Mouse (Mus musculus): ENCODE data around the gene Dysf. TPM values are rescaled to one million over a fixed set of nuclear protein-coding genes. Genes with fewer than 3 reads are reported as not detected.
A peak's percentile ranks its signal among the peaks of the same experiment; 100 is the strongest.

Dysf gene
- total RNA-seq, 1 experiment from 2014 or later = not detected

DNA sequence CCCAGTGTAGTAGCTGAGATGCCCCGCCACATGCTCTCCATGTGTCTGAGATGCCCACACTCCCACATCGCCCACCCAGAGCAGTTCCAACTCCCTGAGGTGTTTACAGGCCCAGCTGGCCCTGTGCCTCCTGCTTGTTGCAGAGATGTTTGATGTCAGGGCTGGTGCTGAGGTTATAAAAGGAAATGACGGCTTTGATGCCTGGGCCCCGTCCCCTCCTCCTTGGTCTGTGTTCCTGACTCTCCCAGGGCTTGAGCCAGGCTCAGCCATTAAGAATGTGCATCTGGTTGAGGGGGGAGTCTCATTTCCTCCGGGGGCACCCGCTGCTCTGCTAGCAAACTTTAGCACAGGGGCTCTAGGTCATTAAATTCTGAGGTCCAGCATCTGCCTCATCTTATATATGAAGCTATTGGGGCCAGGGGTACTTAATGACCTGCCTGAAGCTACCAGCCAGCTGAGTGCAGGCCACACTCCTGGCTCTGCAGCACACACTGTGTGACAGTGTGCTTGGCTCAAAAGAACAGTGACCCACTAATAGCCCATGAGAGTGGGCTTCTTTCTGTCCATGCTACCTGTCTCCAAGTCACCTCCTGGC is 183.4 kb downstream of the Dysf start:
- ATAC-seq (replicated peaks in 1 of 2; ENCODE audit: insufficient read depth in 1 of 2, low FRiP score in 2 of 2, low TSS enrichment in 1 of 2, low read depth in 1 of 2, poor library complexity in 2 of 2, severe bottlenecking in 2 of 2) = peak; percentile 8 to 29; a peak in 2 of 4 replicates

GRCm38 (mm10) chr6:84196511-84196910 is 188.1 kb downstream of the Dysf start:
- peak; percentile 54 to 58; a peak in 3 of 4 replicates for ATAC-seq (replicated peaks in 1 of 2; ENCODE audit: insufficient read depth in 1 of 2, low FRiP score in 2 of 2, low TSS enrichment in 1 of 2, low read depth in 1 of 2, poor library complexity in 2 of 2, severe bottlenecking in 2 of 2)

DNA sequence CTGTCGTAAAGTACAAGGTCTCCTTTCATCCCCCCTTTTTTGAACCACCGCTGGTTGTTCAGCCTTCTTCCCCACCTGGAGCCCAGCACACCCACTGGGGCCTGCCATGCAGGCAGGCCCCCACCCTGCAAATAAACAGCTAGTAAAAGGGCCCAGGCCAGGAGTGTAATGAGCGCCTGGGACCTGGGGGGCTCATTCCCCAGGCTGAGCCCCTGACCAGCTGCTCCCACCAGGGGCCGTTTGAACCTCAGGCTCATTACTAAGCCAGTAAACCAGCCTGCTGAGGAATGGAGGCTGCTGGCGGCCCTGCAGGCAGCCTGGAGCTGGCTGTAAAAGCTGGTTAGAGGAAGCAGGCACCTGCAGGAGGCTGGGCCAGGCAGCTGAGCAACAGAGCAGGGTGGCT is 189.4 kb downstream of the Dysf start:
- ATAC-seq (replicated peaks in 1 of 2; ENCODE audit: insufficient read depth in 1 of 2, low FRiP score in 2 of 2, low TSS enrichment in 1 of 2, low read depth in 1 of 2, poor library complexity in 2 of 2, severe bottlenecking in 2 of 2) = no peak

DNA sequence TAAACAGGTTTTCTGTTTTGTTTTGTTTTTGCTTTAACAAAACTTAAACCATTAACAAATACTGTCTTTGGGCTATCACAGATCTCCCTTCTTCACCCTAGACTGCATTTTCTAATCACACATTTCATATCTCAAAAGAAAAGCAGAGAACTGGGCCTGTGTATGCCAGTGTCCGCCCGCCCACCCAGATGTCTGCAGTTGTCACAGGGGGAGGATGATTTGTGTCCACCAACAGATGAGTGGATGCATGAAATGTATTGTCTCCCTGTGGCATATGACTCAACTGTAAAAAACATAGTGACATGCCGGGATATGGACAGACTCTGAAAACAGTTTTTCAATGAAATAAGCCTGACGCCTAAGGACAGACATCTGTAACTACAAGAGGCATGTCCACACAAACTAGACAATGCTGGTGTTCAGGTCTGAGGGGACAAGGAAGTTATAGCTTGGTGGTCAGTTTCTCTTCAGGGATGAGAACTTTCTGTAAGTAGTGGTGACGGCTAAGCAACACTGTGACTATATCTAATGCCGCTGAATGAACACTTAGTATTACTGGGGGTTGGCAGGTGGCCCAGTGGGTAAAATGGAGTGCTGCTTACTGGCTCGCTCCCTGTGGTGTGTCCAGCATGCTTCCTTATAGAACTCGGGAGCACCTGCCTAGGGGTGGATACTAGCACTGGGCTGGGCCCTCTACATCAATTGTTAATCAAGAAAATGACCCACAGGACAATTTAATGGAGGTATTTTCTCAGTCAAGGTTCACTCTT is 193.5 kb downstream of the Dysf start:
- no peak for ATAC-seq (replicated peaks in 1 of 2; ENCODE audit: insufficient read depth in 1 of 2, low FRiP score in 2 of 2, low TSS enrichment in 1 of 2, low read depth in 1 of 2, poor library complexity in 2 of 2, severe bottlenecking in 2 of 2)

- no peak for ATAC-seq (replicated peaks in 1 of 2; ENCODE audit: insufficient read depth in 1 of 2, low FRiP score in 2 of 2, low TSS enrichment in 1 of 2, low read depth in 1 of 2, poor library complexity in 2 of 2, severe bottlenecking in 2 of 2)
Observed at GRCm38 (mm10) chr6:84205611-84206010, 197.2 kb downstream of the Dysf start.

DNA sequence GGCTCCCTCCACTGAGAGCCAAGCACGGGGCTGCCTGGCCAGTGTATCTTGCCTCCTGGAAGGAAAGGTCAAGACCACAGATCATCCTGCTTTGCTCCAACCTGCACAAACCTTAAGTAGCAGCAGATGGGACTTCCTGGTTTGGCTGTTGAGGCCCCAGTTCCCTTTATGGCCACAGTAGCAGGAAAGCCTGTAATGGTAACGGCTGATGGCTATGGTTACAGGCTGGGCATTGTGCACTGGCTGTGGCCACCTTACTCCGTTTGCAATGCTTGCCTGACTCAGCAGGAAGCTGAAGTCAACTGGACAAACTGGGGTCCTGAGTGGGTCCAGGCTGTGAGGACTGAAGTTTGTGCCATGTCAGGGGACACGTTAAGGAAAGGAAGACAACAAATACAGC is 200.2 kb downstream of the Dysf start:
- ATAC-seq (replicated peaks in 1 of 2; ENCODE audit: insufficient read depth in 1 of 2, low FRiP score in 2 of 2, low TSS enrichment in 1 of 2, low read depth in 1 of 2, poor library complexity in 2 of 2, severe bottlenecking in 2 of 2) = peak; percentile 13 to 40; a peak in 2 of 4 replicates

- ATAC-seq (replicated peaks in 1 of 2; ENCODE audit: insufficient read depth in 1 of 2, low FRiP score in 2 of 2, low TSS enrichment in 1 of 2, low read depth in 1 of 2, poor library complexity in 2 of 2, severe bottlenecking in 2 of 2) = no peak
Observed at GRCm38 (mm10) chr6:84209736-84210434, 201.5 kb downstream of the Dysf start.

DNA sequence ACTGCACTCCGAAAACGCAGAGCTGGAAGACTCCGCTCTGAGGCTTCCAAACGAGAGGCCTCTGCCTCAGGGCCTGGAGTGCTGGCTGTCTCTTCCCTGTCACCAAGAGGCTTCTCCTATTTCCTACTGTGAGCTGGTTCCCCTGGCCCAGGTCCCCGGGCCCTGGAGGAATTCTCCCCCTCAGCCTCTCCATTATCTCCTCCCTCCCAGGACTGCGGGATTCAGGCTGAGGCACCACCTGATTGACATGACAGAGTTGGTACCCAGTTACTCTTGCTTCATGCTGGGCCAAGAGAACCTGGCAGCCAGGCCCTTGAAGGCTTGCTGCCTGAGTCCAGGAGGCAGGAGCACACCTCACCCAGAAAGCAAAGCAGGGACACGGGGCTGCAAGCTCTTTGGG is 203.1 kb downstream of the Dysf start:
- ATAC-seq (replicated peaks in 1 of 2; ENCODE audit: insufficient read depth in 1 of 2, low FRiP score in 2 of 2, low TSS enrichment in 1 of 2, low read depth in 1 of 2, poor library complexity in 2 of 2, severe bottlenecking in 2 of 2) = no peak

DNA sequence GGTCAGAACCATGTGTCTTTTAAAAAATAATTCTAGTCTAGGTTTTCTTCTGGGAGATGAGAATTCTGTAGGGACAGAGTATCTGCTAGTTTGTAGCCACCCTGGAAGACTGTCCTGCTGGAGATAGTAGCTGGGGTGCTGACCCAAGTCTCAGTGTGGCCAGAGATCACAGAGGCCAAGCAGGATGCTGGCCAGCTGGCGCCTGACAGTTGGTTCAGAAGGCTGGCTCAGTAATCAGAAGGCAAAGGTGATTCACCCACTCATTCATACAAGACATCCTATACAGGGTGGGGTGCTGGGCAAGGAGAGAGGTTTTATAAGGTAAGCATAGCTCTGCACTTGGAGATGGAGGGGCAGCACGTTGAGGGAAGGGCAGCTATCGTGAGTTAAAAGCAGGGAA is 204.7 kb downstream of the Dysf start:
- no peak for ATAC-seq (replicated peaks in 1 of 2; ENCODE audit: insufficient read depth in 1 of 2, low FRiP score in 2 of 2, low TSS enrichment in 1 of 2, low read depth in 1 of 2, poor library complexity in 2 of 2, severe bottlenecking in 2 of 2)

DNA sequence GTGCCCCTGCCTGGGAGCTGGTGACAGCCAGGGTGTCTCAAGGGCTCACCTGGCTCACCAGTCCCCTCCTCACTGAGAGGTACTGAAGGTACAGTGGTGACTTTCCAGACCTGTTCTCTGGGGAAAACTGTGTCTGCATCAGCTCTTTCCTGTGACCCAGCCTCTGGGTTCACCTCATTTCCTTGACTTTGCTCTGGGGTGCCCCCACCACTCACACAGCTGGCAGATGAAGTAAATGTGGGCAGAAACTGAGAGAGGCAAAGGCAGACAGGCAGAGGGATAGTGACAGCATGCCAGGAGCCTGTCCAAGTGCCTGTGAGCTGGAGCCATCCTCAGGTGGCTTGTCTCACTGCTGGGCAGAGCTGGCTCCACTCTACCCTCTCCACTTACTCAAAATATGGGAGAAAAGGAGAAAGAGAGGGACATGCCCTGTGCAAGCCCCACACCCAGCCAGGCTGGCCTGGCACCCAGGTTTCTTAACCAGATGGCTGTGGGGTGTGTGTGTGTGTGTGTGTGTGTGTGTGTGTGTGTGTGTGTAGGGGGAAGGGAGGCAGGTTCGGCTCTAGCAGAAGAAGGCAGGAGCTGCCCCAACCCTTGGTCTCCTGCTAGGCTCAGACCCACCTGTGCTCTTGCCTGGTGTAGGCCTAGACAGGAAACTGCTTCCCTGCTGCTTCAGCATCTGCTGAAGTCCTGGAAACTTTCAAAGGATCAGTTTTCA is 209.0 kb downstream of the Dysf start:
- no peak for ATAC-seq (replicated peaks in 1 of 2; ENCODE audit: insufficient read depth in 1 of 2, low FRiP score in 2 of 2, low TSS enrichment in 1 of 2, low read depth in 1 of 2, poor library complexity in 2 of 2, severe bottlenecking in 2 of 2)

DNA sequence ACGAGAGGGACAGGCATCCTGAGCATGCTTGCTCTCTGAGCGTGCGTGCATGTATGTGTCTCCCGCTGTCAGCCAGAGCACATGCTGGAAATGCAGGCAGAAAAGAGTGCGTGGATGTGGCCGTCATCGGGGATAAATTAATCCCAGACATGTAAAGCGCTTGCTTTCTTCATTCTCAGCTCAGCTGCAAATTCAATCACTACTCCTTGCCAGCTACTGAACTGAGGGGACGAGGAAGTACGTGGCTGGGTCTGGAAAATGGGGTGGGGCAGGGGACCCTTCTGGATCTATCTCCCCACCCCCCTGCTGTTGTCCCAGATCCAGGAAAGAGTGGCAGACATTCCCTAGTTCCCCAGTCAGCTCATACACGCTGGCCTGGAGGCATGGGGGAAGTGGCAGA is 210.7 kb downstream of the Dysf start:
- ATAC-seq (replicated peaks in 1 of 2; ENCODE audit: insufficient read depth in 1 of 2, low FRiP score in 2 of 2, low TSS enrichment in 1 of 2, low read depth in 1 of 2, poor library complexity in 2 of 2, severe bottlenecking in 2 of 2) = no peak

DNA sequence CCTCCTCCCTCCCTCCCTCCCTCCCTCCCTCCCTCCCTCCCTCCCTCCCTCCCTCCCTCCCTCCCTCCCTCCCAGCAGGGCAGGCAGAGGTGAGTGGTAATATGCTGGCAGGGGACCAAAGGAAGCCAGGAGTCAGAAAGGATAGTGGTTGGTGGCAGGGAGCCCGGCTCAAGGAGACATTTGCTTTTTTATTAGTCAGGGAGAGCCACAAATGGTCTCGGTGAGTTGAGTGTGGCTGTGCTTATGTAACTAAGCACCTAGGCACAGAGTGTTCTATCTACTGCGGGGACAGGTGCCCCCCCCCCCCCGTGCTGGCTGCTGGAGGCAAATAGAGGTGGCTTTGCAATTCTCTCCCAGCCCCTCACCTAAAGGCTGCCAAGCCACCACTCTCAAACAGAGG is 216.5 kb downstream of the Dysf start:
- peak in 1 of 2 experiments; percentile 57; a peak in 2 of 4 replicates for ATAC-seq (replicated peaks in 1 of 2; ENCODE audit: insufficient read depth in 1 of 2, low FRiP score in 2 of 2, low TSS enrichment in 1 of 2, low read depth in 1 of 2, poor library complexity in 2 of 2, severe bottlenecking in 2 of 2)

DNA sequence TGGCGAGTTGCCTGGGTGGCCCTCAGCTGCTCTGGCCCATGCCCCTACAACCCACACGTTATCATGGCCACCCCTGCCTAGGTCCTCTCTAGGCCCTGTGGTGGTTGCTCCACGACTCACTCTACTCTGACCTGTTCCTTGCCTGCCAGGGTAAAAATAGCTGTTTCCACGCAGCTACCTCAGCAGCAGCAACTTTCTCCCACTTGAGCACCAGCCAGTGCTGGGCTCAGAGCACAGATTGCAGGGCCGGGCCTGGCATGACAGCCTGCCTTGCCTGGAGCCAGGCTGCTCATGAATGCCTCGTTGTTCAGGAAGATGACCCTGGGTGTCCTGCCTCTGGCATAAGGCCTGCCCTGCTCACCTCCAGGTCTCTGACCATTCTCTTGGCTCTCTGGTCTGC is 217.2 kb downstream of the Dysf start:
- ATAC-seq (replicated peaks in 1 of 2; ENCODE audit: insufficient read depth in 1 of 2, low FRiP score in 2 of 2, low TSS enrichment in 1 of 2, low read depth in 1 of 2, poor library complexity in 2 of 2, severe bottlenecking in 2 of 2) = no peak

DNA sequence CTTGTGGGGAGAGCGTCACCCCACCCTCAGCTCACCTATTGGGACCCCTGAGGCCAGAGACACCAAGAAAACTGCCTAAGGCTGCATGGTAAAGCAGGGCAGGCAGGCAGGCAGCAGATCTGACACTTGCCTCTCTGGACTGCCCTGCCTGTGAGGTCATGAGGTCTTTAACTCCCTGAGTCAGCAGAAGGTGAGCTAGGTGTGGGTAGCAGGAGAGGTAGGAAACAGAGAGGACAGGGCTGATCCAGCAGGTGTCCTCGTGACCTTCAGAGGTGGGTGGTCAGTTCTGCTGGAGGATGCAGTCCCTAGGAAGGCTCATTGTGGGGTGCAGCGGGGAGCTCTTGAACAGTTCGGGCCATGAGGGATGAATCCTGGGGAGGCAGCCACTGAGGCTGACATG is 219.8 kb downstream of the Dysf start:
- ATAC-seq (replicated peaks in 1 of 2; ENCODE audit: insufficient read depth in 1 of 2, low FRiP score in 2 of 2, low TSS enrichment in 1 of 2, low read depth in 1 of 2, poor library complexity in 2 of 2, severe bottlenecking in 2 of 2) = no peak

DNA sequence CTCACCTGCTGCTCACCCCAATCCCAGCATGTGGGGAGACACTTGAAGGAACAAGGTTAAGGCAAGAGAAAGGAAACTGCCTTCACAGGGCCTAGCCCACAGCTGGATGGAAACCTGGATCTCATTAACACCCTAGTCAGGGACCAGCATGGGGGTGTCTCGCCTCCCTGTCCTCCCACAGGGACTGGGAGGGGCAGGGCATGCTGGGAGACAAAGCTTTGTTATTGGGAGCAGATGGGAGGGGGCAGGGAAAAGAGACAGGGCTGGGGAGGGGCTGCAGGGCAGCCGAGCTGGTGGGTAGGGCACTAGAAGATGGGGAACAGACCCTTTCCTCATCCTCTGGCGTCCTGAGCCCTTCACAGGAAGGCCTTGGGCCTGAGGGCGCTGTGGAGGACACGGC is 220.4 kb downstream of the Dysf start:
- no peak for ATAC-seq (replicated peaks in 1 of 2; ENCODE audit: insufficient read depth in 1 of 2, low FRiP score in 2 of 2, low TSS enrichment in 1 of 2, low read depth in 1 of 2, poor library complexity in 2 of 2, severe bottlenecking in 2 of 2)

DNA sequence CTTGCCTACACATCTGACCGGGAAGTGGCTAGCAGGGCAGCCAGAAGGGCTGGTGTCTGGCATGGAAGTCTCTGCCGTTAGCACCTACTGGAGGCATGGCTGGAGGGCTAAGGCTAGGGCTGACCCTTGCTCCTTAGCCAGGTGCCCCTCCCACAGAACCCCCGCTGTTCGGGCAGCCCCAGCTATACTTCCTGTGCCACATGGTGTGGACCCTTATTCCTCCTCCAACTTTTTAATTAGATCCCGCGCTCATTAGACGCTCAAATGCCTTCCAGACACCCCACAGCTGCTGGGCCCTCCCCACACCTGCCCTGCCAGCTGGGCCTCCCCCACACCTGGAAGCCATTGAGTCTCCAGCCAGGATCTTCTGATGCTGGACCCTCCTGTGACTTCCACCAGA is 221.3 kb downstream of the Dysf start:
- ATAC-seq (replicated peaks in 1 of 2; ENCODE audit: insufficient read depth in 1 of 2, low FRiP score in 2 of 2, low TSS enrichment in 1 of 2, low read depth in 1 of 2, poor library complexity in 2 of 2, severe bottlenecking in 2 of 2) = no peak

DNA sequence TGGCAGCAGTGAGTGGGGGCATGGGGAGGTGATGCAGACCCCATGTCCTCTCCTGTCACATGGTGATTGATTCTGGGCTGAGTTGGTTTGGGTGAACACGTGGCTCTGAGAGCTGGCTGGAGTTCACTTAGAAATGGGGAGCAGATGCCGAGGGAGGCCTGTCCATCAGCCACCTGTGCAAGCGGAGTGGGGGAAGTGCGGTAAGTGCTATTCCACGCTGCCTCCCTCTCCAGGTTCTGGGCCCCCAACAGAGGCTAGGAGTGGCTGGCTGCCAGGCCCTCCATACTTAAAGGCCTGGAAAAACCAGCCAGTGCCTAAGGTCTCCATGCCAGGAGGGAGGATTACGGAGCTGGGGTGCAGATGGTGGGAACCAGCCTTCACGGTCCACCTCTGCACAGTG is 222.7 kb downstream of the Dysf start:
- no peak for ATAC-seq (replicated peaks in 1 of 2; ENCODE audit: insufficient read depth in 1 of 2, low FRiP score in 2 of 2, low TSS enrichment in 1 of 2, low read depth in 1 of 2, poor library complexity in 2 of 2, severe bottlenecking in 2 of 2)
